Mouse (Mus musculus) embryo, embryonic 11 days (tissue): ENCODE data around the gene Ubqln1.

Experiments
- DNase-seq: peaks from one replicate; pipeline ENCODE4 v3.0.0-alpha.2; 2015

Ubqln1 gene

DNA sequence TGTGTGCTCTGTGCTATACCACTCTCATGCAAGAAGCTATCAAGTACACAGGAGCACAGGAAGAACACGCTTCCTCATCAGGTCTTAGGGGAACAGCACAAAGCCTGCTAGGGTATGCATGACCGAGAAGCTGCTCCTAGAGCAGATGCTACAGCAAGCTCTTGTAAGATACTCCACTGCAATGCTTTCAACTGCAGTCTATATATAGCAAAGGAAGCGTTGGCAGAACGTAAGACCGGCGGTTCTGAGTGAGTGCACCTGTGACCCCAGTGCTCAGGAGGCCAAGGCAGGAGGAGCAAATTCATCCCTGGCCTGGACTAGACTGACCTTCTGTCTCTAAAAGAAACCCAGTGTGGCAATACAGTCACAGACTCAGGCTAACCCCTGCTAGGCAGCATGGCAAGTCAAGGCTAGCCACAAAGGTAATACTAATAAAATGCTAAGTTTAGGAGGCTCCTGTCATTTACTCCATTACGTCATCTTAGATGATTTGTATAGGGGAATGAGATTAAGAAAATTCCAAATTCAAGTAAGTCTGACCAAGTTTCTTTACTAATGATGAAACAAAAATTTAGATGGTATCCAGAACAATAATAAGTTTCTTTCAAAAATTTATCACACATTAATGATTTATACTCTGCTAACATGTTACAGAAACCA is 17.3 kb downstream of the Ubqln1 start:
- no peak for DNase-seq

DNA sequence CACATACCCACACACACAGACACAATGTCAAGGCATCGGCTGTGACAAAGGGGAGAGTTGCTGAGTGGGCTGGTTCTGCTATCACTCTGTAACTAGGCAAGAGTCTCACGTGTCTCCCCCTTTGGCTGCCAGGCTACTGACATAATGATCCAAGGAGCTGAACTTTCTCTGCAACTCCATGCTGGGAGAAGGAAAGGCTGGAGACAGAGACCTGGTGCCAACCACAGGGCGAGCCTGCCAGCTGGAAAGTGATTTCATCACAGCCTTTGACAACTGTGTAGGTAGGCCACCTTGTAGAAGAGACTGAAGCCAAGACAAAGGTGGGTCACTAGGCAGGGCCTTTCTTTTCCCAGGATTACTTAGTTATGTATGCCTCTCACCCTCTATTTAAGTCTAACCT is 18.2 kb downstream of the Ubqln1 start:
- DNase-seq: no peak

DNA sequence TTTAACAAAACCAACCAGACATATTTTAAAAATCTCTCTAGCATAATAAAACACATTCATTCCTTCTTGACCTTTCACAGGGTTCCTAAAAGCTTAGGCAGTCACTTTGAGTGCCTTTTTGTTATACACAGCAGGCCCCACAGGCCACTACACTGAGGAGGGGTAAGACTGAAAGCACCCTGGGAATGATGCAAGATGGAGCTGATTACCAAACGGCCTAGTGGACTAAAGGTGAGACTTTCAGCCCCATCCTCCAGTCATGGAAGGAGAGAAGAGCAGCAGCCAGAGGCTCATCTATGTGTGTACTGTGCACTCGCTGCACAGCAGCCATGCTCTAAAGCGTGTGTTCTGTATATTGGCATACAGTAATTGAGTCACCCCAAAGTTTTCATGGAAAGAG is 20.5 kb downstream of the Ubqln1 start:
- DNase-seq: no peak

DNA sequence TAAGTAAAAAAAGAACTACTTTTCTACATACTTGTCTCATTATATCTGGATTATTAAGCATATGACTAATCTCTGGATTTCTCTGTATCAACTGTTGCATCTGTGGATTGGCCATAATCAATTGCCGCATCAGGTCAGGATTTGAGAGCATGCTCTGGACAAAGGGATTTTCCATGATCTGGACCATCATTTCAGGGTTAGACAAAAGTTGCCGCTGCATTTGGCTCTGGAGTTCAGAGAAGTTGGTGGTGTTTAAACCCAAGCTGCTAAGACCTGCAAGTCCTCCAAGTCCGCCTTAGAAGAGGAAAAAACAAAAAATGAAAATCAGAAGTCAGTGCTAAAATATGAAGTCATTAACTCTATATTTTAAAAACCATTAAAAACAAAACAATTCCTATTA is 22.2 kb downstream of the Ubqln1 start:
- DNase-seq: no peak

DNA sequence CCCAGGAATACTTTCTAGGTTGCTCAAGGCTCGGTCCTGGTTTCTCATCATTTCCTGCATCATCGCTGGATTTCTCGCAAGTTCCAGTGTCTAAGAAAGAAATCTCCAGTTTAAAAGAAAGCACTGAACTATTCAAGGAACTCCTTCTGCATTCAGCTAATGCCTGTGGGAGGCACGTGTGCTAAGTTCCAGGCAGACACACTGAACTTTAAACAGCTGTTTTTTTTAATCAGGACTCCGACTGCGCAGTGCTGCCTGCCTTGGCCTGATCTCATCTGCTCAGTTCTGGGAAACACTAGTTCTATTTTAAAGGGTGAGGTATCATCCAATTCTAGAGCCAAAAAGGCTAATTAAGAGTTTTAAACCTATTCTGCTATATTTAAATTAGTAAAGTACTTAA is 23.3 kb downstream of the Ubqln1 start:
- no peak for DNase-seq

DNA sequence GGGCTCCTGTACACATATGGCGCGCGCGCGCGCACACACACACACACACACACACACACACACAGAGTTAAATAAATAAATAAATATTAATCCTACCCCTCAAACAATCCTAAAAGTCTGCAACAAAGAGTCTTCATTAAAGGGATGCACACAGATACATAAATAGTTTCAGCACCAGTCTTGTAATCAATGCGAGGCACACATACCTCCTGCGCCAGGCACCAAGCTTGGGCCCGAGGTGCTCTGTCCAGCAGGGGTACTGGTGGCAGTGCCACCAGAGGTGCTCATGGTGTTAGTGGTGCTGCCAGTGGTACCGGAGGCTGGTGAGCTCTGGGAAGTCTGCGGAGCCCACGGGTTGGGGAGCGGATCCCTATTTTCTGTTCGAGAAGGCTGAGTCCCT is 23.9 kb downstream of the Ubqln1 start:
- no peak for DNase-seq

DNA sequence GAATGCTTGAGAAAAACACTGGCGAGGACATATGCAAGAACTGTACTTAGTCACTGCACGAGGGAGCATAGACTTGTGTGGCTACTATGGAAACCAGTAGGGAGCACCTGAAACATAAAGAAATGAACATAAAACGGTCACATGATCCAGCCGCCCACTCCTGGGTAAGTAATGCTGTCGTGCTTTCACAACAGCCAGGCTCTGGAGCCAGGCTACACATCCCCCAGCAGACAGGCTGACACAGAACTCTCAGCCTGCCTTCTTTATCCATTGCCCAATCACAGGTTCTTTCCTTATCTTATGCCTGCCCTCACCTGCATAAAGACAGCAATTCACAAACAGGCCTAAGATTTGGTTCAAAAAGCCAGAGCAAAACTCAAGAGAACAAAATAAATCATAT is 26.0 kb downstream of the Ubqln1 start:
- DNase-seq: no peak

DNA sequence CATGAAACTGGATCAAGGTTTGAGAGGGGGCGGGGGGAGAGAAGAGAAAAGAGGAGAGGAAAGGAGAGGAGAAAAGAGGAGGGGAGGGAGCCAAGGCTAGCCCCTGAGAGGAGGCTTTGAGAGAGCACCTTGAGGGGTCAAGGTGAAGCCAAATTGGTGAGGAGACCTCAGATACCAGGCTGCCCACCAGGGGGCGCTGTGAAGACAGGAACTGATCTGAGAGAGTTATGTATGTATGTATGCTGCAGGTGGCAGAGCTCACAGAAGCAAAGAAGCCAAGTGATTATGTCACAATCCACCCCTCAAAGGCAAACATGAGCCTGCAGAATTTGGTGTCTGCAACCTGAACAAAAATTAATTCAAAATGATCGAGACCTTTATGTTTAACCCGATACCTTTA is 27.0 kb downstream of the Ubqln1 start:
- peak; percentile 87 for DNase-seq

DNA sequence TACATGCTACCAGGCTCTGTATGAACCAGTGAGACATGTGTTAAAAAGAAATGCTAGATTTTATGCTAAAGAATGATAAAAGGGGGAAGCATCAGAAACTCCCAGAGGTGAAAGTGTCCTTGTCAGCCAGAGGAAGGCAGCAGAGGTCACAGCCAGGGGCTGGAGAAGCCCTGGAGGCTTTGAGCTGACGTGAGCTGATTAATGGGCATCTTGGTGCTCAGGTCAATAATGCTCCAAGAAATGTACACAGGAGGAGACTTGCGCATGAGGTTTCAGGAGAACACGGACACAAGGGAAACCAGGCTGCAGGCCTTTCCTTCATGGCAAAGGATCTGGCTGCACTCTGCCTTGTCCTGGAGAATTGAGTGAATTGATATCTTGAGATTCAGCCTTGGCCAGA is 27.7 kb downstream of the Ubqln1 start:
- no peak for DNase-seq

DNA sequence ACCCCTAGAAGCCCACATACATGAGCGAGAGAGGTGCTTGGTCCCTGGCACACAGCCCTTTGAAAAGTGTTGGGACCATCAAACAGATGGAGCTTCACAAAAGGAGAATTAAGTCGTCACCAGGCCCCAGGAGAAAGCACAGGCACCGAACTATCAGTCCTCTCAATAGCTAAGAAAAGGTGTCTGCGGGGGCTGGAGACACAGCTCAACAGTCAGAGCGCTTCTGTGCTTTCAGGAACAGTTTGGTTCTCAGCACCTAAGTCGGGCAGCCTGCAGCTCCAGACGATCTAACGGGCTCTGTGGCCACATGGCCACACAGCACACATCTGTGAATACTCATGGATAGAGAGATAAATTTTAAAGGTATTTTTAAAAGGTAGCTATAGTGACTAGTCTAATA is 29.2 kb downstream of the Ubqln1 start:
- no peak for DNase-seq

DNA sequence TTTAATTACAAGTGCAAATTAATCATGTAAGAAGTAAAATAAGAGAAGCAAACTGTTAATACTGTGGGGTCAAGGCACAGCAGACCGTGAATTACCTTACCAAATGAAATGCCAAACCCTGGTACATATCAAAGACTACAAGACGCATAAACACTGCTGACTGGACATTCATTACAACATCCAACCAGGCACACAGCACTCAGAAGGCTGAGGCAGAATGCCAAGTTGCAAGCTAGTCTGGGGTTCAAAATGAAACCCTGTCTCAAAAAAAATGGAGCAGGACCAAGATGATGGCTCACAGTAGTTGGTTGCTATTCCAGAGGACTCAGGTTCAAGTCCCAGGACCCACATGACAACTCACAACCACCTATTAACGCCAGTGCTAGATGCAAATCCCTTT is 31.3 kb downstream of the Ubqln1 start:
- no peak for DNase-seq

DNA sequence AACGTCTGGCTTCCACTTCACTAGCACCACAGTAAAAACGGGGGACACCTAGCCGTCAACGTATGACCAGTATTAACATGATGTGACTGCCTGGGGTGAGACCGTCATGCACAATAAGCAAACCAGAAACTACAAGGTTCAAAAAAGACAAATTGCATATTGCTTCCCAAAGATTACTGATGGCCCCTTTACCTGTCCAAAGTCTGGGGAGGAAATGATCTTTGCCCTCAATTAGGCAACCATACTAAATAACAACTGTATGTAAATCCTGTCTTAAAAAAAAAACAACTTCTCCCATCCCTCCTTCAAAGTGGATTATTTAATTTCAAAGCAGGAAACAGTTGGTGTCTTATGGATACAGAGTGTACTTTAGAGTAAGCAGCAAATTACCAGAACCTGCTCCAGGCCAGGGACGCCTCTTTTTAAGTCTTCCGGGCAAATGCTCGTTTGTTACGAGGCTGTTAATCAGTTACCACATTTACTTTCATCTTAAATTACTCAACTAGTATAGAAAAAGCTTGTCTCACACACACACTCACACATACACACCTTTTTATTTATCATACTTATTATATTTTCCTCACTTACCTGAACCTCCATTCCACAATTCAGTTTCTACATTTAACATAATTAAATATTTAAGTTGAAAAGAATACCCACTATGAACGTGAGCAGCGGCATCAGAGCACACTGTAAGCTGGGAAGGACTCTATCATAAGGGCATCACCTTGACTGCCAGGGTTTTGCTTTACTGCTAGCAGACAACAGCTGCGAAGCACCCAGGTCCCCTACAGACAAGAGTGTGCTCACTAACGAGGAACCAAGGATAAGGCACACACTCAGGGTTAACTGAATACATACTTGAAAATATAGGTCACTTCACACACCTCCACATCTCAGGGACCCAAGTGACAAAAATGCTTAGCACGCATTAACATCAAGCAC is 33.6 kb downstream of the Ubqln1 start:
- DNase-seq: no peak

DNA sequence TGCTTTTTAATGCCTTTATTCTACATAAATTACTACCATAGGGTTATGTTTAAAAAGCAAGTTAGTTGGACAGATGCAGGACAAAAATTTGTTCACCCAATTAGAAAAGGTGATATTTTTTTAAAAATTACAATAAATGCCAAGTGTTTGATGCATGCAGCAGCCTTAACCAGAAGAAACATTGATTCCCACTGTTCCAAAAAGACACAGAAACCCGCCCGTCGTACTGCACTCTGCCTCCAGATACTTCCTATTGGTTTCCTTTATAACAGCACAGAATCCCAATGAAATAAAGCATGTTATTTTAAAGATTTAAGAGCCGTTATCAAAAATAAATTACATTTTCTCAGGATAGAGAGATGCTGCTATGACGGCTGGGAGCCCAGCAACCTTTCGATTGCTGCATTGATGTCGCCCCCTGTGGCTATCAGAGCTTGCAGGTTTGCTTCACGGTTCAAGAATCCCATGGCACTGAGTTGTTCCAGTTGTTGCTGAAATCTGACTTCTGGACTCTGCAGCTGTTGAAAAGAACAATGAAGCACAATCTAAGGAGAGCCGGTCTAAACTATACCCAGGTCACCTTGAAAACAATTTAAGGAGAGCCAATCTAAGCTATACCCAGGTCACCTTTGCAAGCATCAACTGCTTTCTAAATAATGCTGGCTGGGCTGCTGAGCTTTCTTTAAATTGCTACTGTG is 37.8 kb downstream of the Ubqln1 start:
- DNase-seq: no peak

DNA sequence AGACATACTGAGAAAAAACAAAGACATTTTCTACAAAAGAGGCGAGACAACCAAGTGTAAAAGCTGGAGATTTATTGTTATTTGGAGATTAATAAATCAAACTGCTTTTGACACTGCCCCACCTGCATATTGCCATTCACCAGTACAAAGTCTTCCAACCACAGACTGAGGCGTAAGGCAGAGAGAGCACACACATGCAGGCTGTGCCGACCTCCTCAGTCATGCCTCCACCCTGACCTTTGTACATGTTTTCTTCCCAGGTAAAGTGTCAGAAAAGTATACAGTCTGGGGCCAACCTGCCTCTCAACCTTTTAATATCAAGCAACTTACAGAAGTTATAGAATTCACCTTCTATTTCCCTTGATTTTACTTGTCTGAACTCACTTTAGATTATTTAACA is 39.3 kb downstream of the Ubqln1 start:
- DNase-seq: no peak

DNA sequence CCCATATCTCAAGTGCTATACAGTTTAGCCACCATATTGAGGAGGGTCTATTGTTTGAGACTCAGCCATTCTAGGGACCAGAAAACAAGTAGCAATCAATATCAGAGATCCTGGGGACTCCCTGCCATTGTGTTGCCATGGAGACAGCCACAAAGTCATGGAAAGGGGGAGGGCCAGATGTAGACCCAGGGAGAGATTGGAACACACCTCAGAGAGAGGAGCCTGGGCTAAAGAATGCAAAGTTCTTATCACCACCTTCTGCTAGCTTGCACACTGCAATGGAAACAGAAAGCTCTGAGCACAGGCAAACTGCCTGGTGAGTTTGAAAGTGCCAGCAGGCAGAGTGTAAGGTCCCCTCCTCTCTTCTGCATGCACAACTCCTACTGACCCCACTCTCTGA is 47.3 kb downstream of the Ubqln1 start:
- no peak for DNase-seq

DNA sequence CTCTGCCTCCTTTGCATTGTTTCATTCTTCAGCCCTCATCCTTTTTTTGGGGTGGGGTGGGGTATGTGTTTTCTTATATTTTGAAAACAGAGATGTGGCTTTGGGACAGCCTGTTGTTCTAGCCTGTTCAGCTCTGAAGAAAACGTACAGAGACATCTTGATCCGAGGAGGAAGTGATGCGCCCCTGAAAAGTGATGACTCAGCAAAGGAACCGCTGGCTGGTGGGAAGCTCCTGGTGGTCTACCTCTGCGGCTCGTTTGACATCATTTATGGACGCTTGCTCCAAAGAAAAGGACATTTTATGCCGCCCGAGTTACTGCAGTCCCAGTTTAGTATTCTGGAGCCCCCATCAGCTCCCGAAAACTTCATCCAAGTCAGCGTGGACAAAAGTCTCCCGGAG is 52.1 kb downstream of the Ubqln1 start:
- no peak for DNase-seq

DNA sequence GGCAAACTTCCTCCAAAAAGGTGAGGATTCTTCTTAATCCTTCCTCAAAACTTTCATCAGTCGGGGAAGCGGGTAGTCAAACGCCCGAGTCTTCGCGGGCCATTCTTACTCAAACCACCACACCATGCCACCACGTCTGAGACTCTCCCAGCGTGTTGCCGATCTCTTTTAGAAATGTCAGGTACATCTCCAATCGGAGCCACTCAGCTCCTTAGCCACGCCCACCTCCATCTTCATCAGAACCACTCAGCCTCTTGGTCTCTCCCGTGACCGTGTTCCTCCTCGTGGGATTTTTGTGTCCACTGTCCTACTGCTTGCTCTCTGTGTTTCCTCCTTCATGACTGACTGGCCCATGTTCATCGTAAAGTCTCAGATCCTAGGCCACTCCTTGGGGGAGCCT is 54.7 kb downstream of the Ubqln1 start:
- DNase-seq: no peak

DNA sequence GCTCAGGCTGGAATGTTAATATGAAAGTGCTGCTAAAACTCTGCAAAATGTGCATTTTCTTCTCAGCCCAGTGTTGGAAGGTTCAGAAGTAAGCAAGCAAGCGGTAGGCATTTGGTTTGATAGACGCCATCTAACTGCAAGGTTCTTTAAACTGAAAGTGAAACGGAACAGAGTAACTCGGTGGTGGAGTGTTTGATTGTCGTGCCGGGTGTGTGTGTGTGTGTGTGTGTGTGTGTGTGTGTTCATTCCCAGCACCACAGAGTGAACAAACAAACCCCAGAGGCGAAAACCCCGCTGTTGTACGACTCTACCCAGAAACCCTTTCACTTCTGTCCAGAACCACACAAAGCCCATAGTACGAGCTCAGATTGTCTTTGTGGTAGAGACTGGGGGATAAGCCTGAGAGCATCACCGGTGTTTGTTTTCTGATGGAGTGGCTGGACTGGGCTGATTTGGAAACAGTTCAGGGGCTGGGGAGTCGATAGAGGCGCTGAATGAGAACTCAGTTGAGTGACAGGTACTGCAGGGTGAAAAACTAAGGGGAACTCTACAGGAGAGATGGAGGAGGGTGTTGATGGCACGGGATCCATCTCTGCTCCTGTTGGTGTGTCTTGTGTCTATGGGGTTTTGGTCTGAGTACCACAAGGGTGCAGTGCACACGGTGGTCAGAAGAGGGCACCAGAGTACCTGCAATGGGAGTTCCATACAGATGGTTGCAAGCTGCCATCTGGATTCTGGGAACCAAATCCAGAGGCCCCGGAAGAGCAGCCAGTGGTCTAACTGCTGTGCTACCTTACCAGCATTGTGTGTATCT is 57.1 kb downstream of the Ubqln1 start:
- peak; percentile 88 for DNase-seq

DNA sequence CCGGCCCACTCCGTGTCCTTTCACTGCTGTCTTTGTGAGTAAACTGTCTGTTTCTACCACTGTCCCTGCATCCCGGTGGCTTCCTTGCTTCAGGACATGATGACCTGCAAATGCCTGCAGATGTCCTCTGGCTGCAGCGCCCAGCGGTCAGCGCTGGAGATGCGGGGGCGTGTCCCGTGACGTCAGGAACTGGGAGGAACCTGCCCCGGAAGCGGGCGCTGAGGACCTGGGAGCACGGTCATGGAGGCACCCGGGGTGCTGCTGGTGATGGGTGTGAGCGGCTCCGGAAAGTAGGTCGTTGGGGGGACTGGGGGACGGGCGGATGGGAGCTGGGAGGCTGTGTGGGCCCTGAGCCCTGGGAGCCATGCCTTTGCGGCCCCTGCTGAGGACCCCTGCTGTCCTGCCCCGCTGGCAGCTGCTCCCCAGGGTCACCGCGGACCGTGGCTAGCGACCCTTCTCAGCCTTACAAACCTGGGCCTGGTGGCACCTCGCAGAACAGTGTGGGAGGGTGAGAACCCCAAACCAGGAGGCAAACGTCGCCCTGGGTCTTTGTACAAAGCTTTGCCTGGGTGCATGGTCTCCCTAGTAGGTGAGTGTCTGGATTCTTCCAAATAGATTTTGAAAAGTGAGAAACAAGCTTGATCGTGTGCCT is 57.9 kb downstream of the Ubqln1 start, which contains the start of gene Idnk:
TSS of gene Idnk (plus strand) at position 203 of the 652 bp plus-strand sequence.
- DNase-seq: peak; percentile 94

DNA sequence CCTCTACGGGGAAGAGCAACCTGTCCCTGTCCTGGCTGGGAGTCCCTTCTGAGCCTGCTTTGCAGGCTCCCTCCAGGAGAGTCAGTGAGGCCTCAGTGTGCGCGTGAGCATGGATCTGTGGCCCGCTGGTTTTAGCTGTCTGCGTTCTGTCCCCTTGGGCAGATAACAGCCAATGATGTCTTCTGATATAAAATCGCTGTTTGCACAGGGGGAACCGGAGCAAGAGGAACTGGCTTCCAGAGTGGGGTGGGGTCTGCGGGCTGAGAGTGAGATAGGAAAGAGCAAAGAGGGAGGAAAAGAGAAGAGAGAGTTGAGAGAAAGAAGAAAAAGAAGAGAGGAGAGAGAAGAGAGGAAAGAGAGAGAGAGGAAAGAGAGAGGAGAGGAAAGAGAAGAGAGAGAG is 58.4 kb downstream of the Ubqln1 start:
- DNase-seq: no peak

DNA sequence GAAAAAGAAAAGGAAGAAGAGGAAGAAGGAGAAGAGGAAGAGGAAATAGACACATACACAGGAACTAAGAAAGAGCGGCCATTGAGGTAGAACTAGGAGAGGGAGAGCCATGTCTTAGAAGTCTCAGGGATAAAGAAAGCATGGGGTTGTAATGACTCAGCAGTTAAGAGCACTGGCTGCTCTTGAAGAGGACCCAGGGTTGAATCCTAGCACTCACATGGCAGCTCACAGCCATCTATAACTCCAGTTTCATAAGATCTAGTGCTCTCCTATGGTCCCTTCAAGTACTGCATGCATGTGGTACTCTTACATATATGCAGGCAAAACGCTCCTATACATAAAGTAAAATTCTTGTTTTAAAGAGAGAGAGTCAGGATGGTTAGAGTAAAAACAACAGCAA is 59.4 kb downstream of the Ubqln1 start:
- DNase-seq: no peak

DNA sequence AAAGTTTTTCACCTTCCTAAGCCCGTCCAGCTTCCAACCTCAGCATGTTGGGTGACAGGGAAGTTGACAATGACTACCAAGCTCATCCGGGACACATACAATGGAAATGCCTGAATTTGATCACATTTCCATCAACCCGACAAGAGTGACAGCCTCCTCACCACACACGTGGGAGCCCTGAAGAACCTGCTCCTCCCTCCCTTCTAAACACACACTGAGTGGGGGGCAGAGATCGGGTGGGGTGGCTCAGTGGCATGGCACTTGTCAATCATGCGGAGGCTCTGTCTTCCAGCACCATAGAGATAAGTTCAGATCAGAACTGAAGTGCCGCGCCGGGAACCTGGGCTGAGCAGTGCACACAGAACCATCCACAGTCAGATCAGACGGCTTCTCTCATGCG is 65.0 kb downstream of the Ubqln1 start:
- no peak for DNase-seq
